Mouse (Mus musculus): ENCODE measurements around the gene Pjvk. TPM values are rescaled to one million over a fixed set of nuclear protein-coding genes. Genes with fewer than 3 reads are reported as not detected.

Pjvk gene
- polyA plus RNA-seq, 1 experiment from 2014 or later, result 0.61 TPM

- H3K4me3 ChIP-seq, result no peak overlapping the region
- no peaks in the 10 kb centered on the region for H3K4me1 ChIP-seq
- 57% methylated on average over 7 of the region's 7 CpGs for WGBS
- H3K27ac ChIP-seq, result no peak overlapping the region
- H3K27me3 ChIP-seq, result no peaks in the 10 kb centered on the region
- H3K9ac ChIP-seq, result no peak overlapping the region
- no peak for ATAC-seq (ENCODE audit: insufficient number of reproducible peaks, insufficient read depth, low FRiP score, low TSS enrichment)
- H3K9me3 ChIP-seq, result no peaks in the 10 kb centered on the region
- H3K36me3 ChIP-seq, result peaks cover 75% of the 10 kb centered on the region
- no peak overlapping the region for H3K4me2 ChIP-seq (replicated peaks)
Observed at GRCm38 (mm10) chr2:76688162-76688561, 39.9 kb downstream of the Pjvk start.

GRCm38 (mm10) chr2:76690436-76691204 is 42.3 kb downstream of the Pjvk start:
- Histone ChIP-seq H3K9ac (no peak overlapping the region), H3K4me2 (replicated peaks) (no peak overlapping the region), H3K36me3 (peaks cover 79% of the 10 kb centered on the region), H3K27me3 (no peaks in the 10 kb centered on the region), H3K9me3 (no peaks in the 10 kb centered on the region), H3K27ac (no peak overlapping the region), H3K4me3 (no peak overlapping the region), H3K4me1 (no peaks in the 10 kb centered on the region)
- WGBS, result 86% methylated on average over 12 of the region's 12 CpGs
- ATAC-seq (ENCODE audit: insufficient number of reproducible peaks, insufficient read depth, low FRiP score, low TSS enrichment), result no peak

GRCm38 (mm10) chr2:76693765-76694164 is 45.5 kb downstream of the Pjvk start:
- Histone ChIP-seq H3K9me3 (no peaks in the 10 kb centered on the region), H3K36me3 (peaks cover 54% of the 10 kb centered on the region), H3K4me2 (replicated peaks) (no peak overlapping the region), H3K4me3 (no peak overlapping the region), H3K27ac (no peak overlapping the region), H3K9ac (no peak overlapping the region), H3K27me3 (no peaks in the 10 kb centered on the region), H3K4me1 (no peaks in the 10 kb centered on the region)
- ATAC-seq (ENCODE audit: insufficient number of reproducible peaks, insufficient read depth, low FRiP score, low TSS enrichment), result no peak
- WGBS, result 82% methylated on average over 5 of the region's 5 CpGs

GRCm38 (mm10) chr2:76695290-76695689 is 47.0 kb downstream of the Pjvk start:
- peaks cover 49% of the 10 kb centered on the region for H3K36me3 ChIP-seq
- no peak for ATAC-seq (ENCODE audit: insufficient number of reproducible peaks, insufficient read depth, low FRiP score, low TSS enrichment)
- no peak overlapping the region for H3K4me3 ChIP-seq
- H3K4me1 ChIP-seq, result no peaks in the 10 kb centered on the region
- no peak overlapping the region for H3K27ac ChIP-seq
- no peaks in the 10 kb centered on the region for H3K27me3 ChIP-seq
- H3K9me3 ChIP-seq, result no peaks in the 10 kb centered on the region
- H3K9ac ChIP-seq, result no peak overlapping the region
- WGBS, result 82% methylated on average over 6 of the region's 6 CpGs
- no peak overlapping the region for H3K4me2 ChIP-seq (replicated peaks)

GRCm38 (mm10) chr2:76702188-76702587 is 53.9 kb downstream of the Pjvk start:
- Histone ChIP-seq H3K4me1 (no peaks in the 10 kb centered on the region), H3K27ac (no peak overlapping the region), H3K4me3 (no peak overlapping the region), H3K9ac (no peak overlapping the region), H3K4me2 (replicated peaks) (no peak overlapping the region), H3K9me3 (no peaks in the 10 kb centered on the region), H3K36me3 (peaks cover 9% of the 10 kb centered on the region), H3K27me3 (no peaks in the 10 kb centered on the region)
- WGBS, result 96% methylated on average over 3 of the region's 3 CpGs
- ATAC-seq (ENCODE audit: insufficient number of reproducible peaks, insufficient read depth, low FRiP score, low TSS enrichment), result no peak

- Histone ChIP-seq H3K36me3 (peaks cover 3% of the 10 kb centered on the region), H3K4me2 (replicated peaks) (no peak overlapping the region), H3K4me1 (no peaks in the 10 kb centered on the region), H3K27ac (no peak overlapping the region), H3K9ac (no peak overlapping the region), H3K9me3 (no peaks in the 10 kb centered on the region), H3K4me3 (no peak overlapping the region), H3K27me3 (no peaks in the 10 kb centered on the region)
- no peak for ATAC-seq (ENCODE audit: insufficient number of reproducible peaks, insufficient read depth, low FRiP score, low TSS enrichment)
- WGBS, result 88% methylated on average over 5 of the region's 5 CpGs
Observed at GRCm38 (mm10) chr2:76702751-76703150, 54.5 kb downstream of the Pjvk start.

- peaks cover 11% of the 10 kb centered on the region for H3K9me3 ChIP-seq
- H3K9ac ChIP-seq, result no peak overlapping the region
- no peaks in the 10 kb centered on the region for H3K4me1 ChIP-seq
- no peak overlapping the region for H3K4me3 ChIP-seq
- no peaks in the 10 kb centered on the region for H3K27me3 ChIP-seq
- no peak overlapping the region for H3K4me2 ChIP-seq (replicated peaks)
- peaks cover 14% of the 10 kb centered on the region for H3K36me3 ChIP-seq
- 89% methylated on average over 13 of the region's 13 CpGs for WGBS
- ATAC-seq (ENCODE audit: insufficient number of reproducible peaks, insufficient read depth, low FRiP score, low TSS enrichment), result no peak
- H3K27ac ChIP-seq, result no peak overlapping the region
Observed at GRCm38 (mm10) chr2:76705655-76706054, 57.4 kb downstream of the Pjvk start.

Other genes starting within 250 kb of the Pjvk start
- gene Osbpl6, start 242.0 kb upstream of the Pjvk start, polyA plus RNA-seq (2016; fragmentation: Nextera tagmentation; extraction: Ambion mirVana), result 19.6 and 22.8 TPM in 2 replicates
- gene Prkra, start 461 bp upstream of the Pjvk start, polyA plus RNA-seq (2016; fragmentation: Nextera tagmentation; extraction: Ambion mirVana), result 78.8 and 82.4 TPM in 2 replicates
- gene Fkbp7, start 24.6 kb downstream of the Pjvk start, polyA plus RNA-seq (2016; fragmentation: Nextera tagmentation; extraction: Ambion mirVana), result 65.6 and 68.4 TPM in 2 replicates
- 15.2 and 15.8 TPM in 2 replicates for gene Plekha3, start 26.8 kb downstream of the Pjvk start, polyA plus RNA-seq (2016; fragmentation: Nextera tagmentation; extraction: Ambion mirVana)